Mouse (Mus musculus) frontal cortex, postnatal 14 days (tissue): ENCODE measurements around the gene Tmem254b.
"Not testable (repeated sequence)": the region's sequence is repeated elsewhere in the genome, so short reads cannot be mapped to it uniquely, and the experiment has no call there.

Source experiments
- DNase-seq, 2 experiments: peaks; one replicate each; pipeline ENCODE4 v3.0.0; 2022; ENCODE audit warnings: low spot score in 2 of 2

Tmem254b gene

GRCm38 (mm10) chr14:26206926-26207247, at the start of gene Tmem254b:
Gene Tmem254b (minus strand): TSS chr14:26207041.
- not testable (repeated sequence) for DNase-seq

- DNase-seq, result not testable (repeated sequence)
Observed at GRCm38 (mm10) chr14:26237183-26237582, 30.3 kb upstream of the Tmem254b start.

- not testable (repeated sequence) for DNase-seq
Observed at GRCm38 (mm10) chr14:26216233-26217000, 9.6 kb upstream of the Tmem254b start.

- DNase-seq, result not testable (repeated sequence)
Observed at GRCm38 (mm10) chr14:26206197-26206925, 480 bp downstream of the Tmem254b start.

- DNase-seq, result not testable (repeated sequence)
Observed at GRCm38 (mm10) chr14:26197851-26198250, 9.0 kb downstream of the Tmem254b start.

- DNase-seq, result not testable (repeated sequence)
Observed at GRCm38 (mm10) chr14:26188361-26188760, 18.5 kb downstream of the Tmem254b start.

- DNase-seq, result not testable (repeated sequence)
Observed at GRCm38 (mm10) chr14:26186638-26187037, 20.2 kb downstream of the Tmem254b start.

GRCm38 (mm10) chr14:26182380-26182779, 24.5 kb downstream of the Tmem254b start, which contains the start of gene Plac9b:
Gene Plac9b (minus strand): TSS chr14:26182480.
- not testable (repeated sequence) for DNase-seq

DNA sequence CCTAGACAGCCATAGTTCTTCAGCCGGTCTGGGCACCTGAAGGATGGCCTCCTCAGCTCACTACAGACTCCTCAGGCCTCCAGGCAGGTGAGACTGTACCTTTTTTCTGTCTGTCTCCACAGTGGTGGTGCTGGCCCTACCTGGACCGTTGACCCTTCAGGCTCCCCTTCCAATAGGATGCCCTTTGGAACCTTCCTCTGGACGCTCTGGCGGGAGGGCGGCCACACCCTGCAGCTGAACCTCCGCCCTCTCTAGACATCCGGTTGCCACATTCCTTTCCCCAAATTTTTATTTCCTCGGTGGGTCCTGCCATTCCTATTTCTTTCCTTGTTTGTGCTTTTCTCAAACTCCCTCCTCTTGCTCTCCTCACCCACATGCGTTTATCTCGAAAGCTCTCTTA, 25.2 kb downstream of the Tmem254b start:
- DNase-seq, result not testable (repeated sequence)

DNA sequence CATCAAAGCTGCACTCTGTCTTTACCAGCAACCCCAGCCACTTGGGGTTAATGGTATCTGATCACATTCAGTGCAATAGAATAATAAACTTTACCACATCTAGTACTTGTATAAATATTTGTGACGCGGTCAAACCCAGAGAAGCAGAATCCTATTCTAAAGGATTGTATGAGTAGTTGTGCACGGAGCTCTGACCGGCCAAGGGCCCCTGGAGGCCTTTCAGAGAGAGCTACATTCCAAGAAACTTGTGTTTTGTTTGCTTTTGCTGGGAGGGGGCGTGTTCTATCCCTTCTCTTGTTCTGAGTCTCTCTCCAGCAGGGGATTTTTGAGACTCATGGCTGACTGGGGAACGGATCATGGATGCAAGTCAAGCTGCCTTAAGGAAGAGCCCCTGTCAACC, 31.8 kb downstream of the Tmem254b start:
- not testable (repeated sequence) for DNase-seq

- DNase-seq, result not testable (repeated sequence)
Observed at GRCm38 (mm10) chr14:26173955-26174354, 32.9 kb downstream of the Tmem254b start.

DNA sequence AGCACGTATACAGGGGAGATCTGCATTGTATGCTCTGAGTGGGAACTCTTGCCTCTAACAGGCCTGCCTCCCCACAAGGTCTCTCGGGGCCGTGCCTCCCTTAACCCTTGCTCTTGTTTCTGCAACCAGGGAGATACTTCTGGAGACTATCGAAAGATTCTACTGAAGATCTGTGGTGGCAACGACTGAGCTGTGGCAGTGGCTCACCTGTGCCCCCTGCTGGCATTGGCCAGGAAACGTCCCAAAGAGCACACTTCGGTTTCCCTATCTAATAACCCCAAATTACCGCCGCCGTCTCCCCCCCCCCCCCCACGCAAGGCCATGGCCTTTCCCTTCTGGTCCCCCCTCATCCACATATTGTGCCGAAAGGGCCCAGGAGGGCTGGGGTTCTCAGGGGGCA, 41.6 kb downstream of the Tmem254b start:
- DNase-seq, result not testable (repeated sequence)

DNA sequence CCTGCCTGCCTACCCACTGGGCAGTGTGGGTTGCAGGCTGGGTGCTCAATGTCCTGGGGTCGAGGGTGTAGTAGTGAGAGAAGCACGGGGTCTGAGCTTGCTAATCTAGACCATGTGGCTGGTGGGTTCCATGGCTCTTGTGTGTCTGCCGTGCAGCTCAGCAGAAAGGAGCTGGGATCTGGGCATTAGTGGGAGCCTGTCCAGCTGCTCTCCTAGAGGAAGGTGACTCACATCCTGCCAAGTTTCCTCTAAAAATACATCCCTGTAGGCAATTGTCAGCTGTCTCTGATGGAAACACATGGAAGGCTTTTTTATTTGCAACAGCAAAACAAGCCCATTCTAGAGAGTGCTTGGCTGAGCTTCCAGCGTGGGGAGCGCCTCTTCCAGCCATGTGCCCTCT, 44.4 kb downstream of the Tmem254b start:
- DNase-seq, result not testable (repeated sequence)

DNA sequence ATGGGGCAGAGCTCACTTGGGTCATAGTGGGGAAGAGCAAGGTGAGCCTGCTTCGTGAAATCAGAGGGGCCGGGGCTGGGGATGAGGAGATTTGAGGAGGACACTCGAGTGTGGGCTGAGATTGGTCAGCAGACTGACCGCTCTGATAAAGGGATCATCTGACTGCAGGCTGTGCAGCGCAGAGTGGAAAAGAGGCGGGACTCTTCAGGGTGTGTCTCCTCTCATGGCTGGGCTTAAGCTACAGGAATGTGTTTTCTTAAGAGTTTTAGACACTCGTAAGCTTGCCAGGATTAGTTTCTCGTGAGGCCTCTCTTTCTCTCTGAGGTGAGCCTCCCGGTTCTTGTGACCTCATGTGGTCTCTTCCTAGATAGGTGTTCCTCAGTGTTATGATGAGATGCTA, 45.7 kb downstream of the Tmem254b start:
- DNase-seq, result not testable (repeated sequence)

DNA sequence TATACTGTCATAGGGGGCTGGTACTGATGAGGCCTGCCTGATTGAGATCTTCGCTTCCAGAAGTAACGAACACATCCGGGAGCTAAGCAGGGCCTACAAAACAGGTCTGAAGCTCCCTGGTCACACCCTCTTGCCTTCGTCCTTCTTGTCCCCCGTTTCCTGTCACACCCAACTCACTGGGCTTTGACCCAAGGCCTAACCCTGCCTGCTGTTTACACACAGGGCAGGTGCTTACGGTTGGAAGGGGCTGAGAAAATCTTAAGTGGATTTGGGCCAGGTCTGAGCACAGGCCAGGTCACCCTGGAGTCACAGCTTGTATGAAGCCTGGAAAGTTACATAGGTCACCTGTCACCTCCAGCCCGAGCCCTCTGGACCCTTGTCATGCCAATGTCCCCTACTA, 50.8 kb downstream of the Tmem254b start:
- not testable (repeated sequence) for DNase-seq
